Mouse (Mus musculus): ENCODE results near the gene Tmem169. TPM values are rescaled to one million over a fixed set of nuclear protein-coding genes. Genes with fewer than 3 reads are reported as not detected.

The Tmem169 gene
- polyA plus RNA-seq, 1 experiment from 2014 or later = 5.2 TPM

GRCm38 (mm10) chr1:72291421-72291820 is 7.3 kb downstream of the Tmem169 start:
- Histone ChIP-seq H3K27me3 (replicated peaks; ENCODE audit: low read depth, poor library complexity, severe bottlenecking) (no peaks in the 10 kb centered on the region; the same call in 1 of the 2 replicates), H3K27ac (replicated peaks) (no peak overlapping the region), H3K36me3 (replicated peaks) (no peaks in the 10 kb centered on the region), H3K4me1 (peaks cover 8% of the 10 kb centered on the region), H3K9me3 (0 out of 2 replicates have a peak, but pooled peaks cover 4% of the 10 kb centered on the region), H3K4me3 (no peak overlapping the region)
- no peak for DNase-seq (ENCODE audit: low spot score)
- 91% methylated on average over 4 of the region's 4 CpGs for WGBS

- no peak for DNase-seq (ENCODE audit: low spot score)
- no peaks in the 10 kb centered on the region for H3K27me3 ChIP-seq (replicated peaks; ENCODE audit: low read depth, poor library complexity, severe bottlenecking)
- H3K4me3 ChIP-seq = no peak overlapping the region
- no peaks in the 10 kb centered on the region for H3K36me3 ChIP-seq (replicated peaks)
- peaks cover 3% of the 10 kb centered on the region for H3K4me1 ChIP-seq
- 0 out of 2 replicates have a peak, but pooled peaks cover 4% of the 10 kb centered on the region for H3K9me3 ChIP-seq
- no peak overlapping the region for H3K27ac ChIP-seq (replicated peaks)
- WGBS = 85% methylated on average over 2 of the region's 2 CpGs
Observed at GRCm38 (mm10) chr1:72291925-72292324, 7.8 kb downstream of the Tmem169 start.

- H3K9me3 ChIP-seq = 0 out of 2 replicates have a peak, but pooled peaks cover 4% of the 10 kb centered on the region
- no peaks in the 10 kb centered on the region for H3K4me1 ChIP-seq
- DNase-seq (ENCODE audit: low spot score) = no peak
- no peaks in the 10 kb centered on the region for H3K27me3 ChIP-seq (replicated peaks; ENCODE audit: low read depth, poor library complexity, severe bottlenecking)
- no peaks in the 10 kb centered on the region for H3K36me3 ChIP-seq (replicated peaks)
- H3K4me3 ChIP-seq = no peak overlapping the region
- no peak overlapping the region for H3K27ac ChIP-seq (replicated peaks)
- 73% methylated on average over 4 of the region's 4 CpGs for WGBS
Observed at GRCm38 (mm10) chr1:72293869-72294663, 9.9 kb downstream of the Tmem169 start.

GRCm38 (mm10) chr1:72295746-72296145 is 11.6 kb downstream of the Tmem169 start:
- no peak for DNase-seq (ENCODE audit: low spot score)
- 86% methylated on average over 8 of the region's 8 CpGs for WGBS
- H3K36me3 ChIP-seq (replicated peaks) = no peaks in the 10 kb centered on the region
- no peaks in the 10 kb centered on the region for H3K4me1 ChIP-seq
- H3K27ac ChIP-seq (replicated peaks) = no peak overlapping the region
- 0 out of 2 replicates have a peak, but pooled peaks cover 4% of the 10 kb centered on the region for H3K9me3 ChIP-seq
- H3K27me3 ChIP-seq (replicated peaks; ENCODE audit: low read depth, poor library complexity, severe bottlenecking) = no peaks in the 10 kb centered on the region
- no peak overlapping the region for H3K4me3 ChIP-seq

- no peaks in the 10 kb centered on the region for H3K36me3 ChIP-seq (replicated peaks)
- no peaks in the 10 kb centered on the region for H3K27me3 ChIP-seq (replicated peaks; ENCODE audit: low read depth, poor library complexity, severe bottlenecking)
- H3K4me3 ChIP-seq = no peak overlapping the region
- 0 out of 2 replicates have a peak, but pooled peaks cover 3% of the 10 kb centered on the region for H3K4me1 ChIP-seq
- DNase-seq (ENCODE audit: low spot score) = no peak
- no peaks in the 10 kb centered on the region for H3K9me3 ChIP-seq
- no peak overlapping the region for H3K27ac ChIP-seq (replicated peaks)
- WGBS = 88% methylated on average over 1 of the region's 1 CpGs
Observed at GRCm38 (mm10) chr1:72301845-72302244, 17.7 kb downstream of the Tmem169 start.

DNA sequence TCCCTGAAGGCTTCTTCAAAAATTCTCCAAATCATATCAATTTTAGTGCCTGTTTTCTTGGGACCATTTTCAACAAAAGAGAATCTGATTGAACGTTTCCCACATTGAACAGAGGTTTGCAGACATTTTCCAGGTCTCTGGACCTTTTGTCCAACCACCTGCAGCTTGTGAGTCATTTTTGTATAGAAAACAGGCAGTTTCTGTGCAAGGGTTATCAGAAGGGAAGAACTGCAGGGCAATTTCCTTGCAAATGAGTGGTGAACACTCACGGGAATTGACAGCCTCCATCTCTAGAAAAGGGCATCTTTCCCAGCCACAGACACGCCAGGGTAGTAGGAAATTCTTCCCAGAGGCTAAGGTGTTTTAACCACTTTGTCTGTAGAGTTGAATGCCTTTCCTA is 22.1 kb downstream of the Tmem169 start:
- Histone ChIP-seq H3K27me3 (replicated peaks; ENCODE audit: low read depth, poor library complexity, severe bottlenecking) (no peaks in the 10 kb centered on the region), H3K36me3 (replicated peaks) (peaks cover 5% of the 10 kb centered on the region), H3K9me3 (no peaks in the 10 kb centered on the region), H3K4me1 (peaks cover 31% of the 10 kb centered on the region), H3K27ac (replicated peaks) (peak overlapping the region; percentile 95; the same call in 1 of the 2 replicates), H3K4me3 (peak overlapping the region; percentile 65; the same call in 1 of the 2 replicates)
- WGBS = 62% methylated on average over 3 of the region's 3 CpGs
- DNase-seq (ENCODE audit: low spot score) = no peak

DNA sequence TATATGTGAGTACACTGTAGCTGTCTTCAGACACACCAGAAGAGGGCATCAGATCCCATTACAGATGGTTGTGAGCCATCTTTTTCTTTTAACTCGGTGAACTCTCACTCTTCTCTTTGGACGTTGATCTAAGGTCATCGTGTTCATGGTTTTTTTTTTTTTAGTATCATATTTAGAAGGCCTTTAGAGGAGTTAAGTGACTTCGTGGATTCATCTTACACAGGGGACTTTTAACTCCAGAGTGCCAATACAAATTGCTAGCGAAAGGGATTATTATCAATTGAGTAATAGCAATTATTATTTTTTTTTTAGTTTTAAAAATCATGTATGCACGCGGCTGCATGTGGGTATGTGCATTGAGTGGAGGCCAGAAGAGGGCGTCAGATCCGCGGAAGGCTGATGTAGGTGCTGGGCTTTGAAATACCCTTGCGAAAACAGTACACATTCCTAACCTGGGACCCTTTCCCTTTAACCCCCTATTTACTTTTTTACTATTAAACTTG is 22.6 kb downstream of the Tmem169 start:
- Histone ChIP-seq H3K4me3 (peak overlapping the region; percentile 65), H3K36me3 (replicated peaks) (peaks cover 9% of the 10 kb centered on the region), H3K27ac (replicated peaks) (peak overlapping the region; percentile 95), H3K27me3 (replicated peaks; ENCODE audit: low read depth, poor library complexity, severe bottlenecking) (no peaks in the 10 kb centered on the region), H3K4me1 (peaks cover 31% of the 10 kb centered on the region), H3K9me3 (no peaks in the 10 kb centered on the region)
- DNase-seq (ENCODE audit: low spot score) = peak; percentile 59
- 2% methylated on average over 11 of the region's 11 CpGs for WGBS

- H3K4me1 ChIP-seq = peaks cover 31% of the 10 kb centered on the region
- peak within 1 kb of the TSS; percentile 95 for H3K27ac ChIP-seq (replicated peaks)
- H3K27me3 ChIP-seq (replicated peaks; ENCODE audit: low read depth, poor library complexity, severe bottlenecking) = no peaks in the 10 kb centered on the region
- WGBS = under 1% methylated on average over 21 of the region's 21 CpGs
- peak; percentile 94 for DNase-seq (ENCODE audit: low spot score)
- peaks cover 16% of the 10 kb centered on the region for H3K36me3 ChIP-seq (replicated peaks)
- no peaks in the 10 kb centered on the region for H3K9me3 ChIP-seq
- peak within 1 kb of the TSS; percentile 65 for H3K4me3 ChIP-seq
Observed at GRCm38 (mm10) chr1:72307317-72307798, 23.2 kb downstream of the Tmem169 start, which contains the start of gene Xrcc5. TSS of gene Xrcc5 (plus strand) at chr1:72307421.

DNA sequence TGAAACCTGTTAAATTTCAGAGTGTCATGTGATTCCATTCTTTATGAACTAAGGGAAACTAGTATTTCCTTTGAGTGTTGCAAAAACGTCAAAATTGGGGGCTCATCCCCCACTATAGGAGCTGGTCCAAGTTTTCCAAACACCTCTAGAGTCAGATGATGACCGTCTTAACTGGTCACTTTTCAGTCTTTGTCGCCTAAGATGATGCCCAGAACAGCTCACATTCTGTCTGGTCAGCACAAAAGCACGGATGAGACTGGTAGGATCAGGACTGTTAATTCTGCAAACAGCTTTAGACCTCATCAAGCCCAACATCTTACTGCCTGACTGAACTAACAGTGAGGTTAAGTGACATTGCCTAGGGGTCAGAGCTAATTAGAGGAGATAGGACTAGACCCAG is 24.8 kb downstream of the Tmem169 start:
- Histone ChIP-seq H3K27me3 (replicated peaks; ENCODE audit: low read depth, poor library complexity, severe bottlenecking) (no peaks in the 10 kb centered on the region), H3K36me3 (replicated peaks) (peaks cover 27% of the 10 kb centered on the region), H3K9me3 (no peaks in the 10 kb centered on the region), H3K4me1 (peaks cover 31% of the 10 kb centered on the region), H3K4me3 (0 out of 2 replicates have a peak overlapping the region, but pooled peaks have one; percentile 13), H3K27ac (replicated peaks) (peak overlapping the region; percentile 75; the same call in 1 of the 2 replicates)
- DNase-seq (ENCODE audit: low spot score) = no peak
- 63% methylated on average over 4 of the region's 4 CpGs for WGBS

DNA sequence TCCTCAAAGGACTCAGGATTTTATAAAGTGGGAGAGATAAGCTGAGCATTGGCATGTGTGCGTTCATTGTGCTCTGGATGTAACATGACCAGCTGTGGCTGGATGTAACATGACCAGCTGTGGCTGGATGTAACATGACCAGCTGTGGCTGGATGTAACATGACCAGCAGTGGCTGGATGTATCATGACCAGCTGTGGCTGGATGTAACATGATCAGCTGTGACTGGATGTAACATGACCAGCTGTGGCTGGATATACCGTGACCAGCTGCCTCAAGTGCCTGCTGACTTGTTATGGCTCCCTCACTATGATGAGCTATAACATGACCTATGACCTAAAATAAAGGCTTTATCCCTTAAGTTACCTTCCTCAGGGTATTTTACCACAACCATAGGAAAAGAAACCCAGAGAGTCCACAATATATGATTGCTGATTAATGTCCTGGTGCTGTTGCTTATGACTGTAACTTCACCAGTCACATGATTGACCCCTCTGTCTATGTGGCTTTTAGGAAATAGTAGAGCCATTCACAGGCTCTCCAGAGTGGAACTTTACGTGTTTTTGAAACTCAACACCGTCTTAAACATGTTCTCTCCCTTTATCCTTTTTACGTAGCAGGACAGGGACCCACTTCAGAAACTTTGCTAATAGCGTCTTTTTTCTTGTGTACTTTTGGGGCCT is 25.7 kb downstream of the Tmem169 start:
- Histone ChIP-seq H3K27ac (replicated peaks) (peak overlapping the region; percentile 75), H3K4me3 (0 out of 2 replicates have a peak overlapping the region, but pooled peaks have one; percentile 2), H3K27me3 (replicated peaks; ENCODE audit: low read depth, poor library complexity, severe bottlenecking) (no peaks in the 10 kb centered on the region), H3K36me3 (replicated peaks) (peaks cover 28% of the 10 kb centered on the region), H3K9me3 (no peaks in the 10 kb centered on the region), H3K4me1 (peaks cover 31% of the 10 kb centered on the region)
- DNase-seq (ENCODE audit: low spot score) = peak; percentile 70
- WGBS = 49% methylated on average over 6 of the region's 6 CpGs

DNA sequence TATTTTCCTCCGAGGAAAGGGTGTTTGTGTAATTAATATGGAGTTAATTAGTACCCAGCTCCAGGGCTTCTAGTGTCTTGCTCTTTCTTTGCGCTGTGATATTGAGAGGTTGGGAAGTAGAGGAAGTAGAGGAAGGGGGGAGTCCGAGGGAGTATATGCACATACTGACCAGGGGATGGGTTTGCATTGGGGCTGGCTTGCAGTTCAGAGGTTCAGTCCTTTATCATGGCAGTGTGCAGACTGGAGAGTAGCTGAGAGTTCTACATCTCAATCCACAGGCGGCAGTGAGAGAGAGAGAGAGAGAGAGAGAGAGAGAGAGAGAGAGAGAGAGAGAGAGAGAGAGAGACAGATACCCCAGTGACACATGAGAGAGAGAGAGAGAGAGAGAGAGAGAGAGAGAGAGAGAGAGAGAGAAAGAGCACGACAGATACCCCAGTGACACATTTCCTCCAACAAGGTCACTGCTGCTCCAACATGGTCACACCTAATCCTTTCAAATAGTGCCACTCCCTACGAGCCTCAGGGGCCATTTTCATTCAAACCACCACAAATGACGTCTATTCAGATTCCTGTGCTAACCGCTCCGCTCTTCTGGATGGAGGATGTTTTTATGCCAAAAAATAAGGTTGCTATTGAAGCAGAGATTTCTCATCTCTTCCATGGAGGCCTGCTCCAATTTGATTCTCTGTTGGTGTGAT is 28.7 kb downstream of the Tmem169 start:
- no peak for DNase-seq (ENCODE audit: low spot score)
- Histone ChIP-seq H3K4me3 (no peak overlapping the region), H3K9me3 (no peaks in the 10 kb centered on the region), H3K27ac (replicated peaks) (no peak overlapping the region), H3K36me3 (replicated peaks) (peaks cover 58% of the 10 kb centered on the region), H3K4me1 (peaks cover 27% of the 10 kb centered on the region), H3K27me3 (replicated peaks; ENCODE audit: low read depth, poor library complexity, severe bottlenecking) (no peaks in the 10 kb centered on the region)
- 86% methylated on average over 9 of the region's 9 CpGs for WGBS
